Mouse (Mus musculus) limb, embryonic 11.5 days (tissue): ENCODE results near the gene Abl2. TPM values are rescaled to one million over a fixed set of nuclear protein-coding genes. Genes with fewer than 3 reads are reported as not detected.

ENCODE experiments used
- ATAC-seq: fragments of 200-750 bp; cut with Nextera tagmentation; 2 replicates; pipeline ENCODE4 v1.8.0; 2017; ENCODE audit warnings: low read depth; ENCODE audit not compliant: insufficient number of reproducible peaks, low FRiP score, low TSS enrichment
- DNase-seq: peaks from one replicate; pipeline ENCODE4 v3.0.0-alpha.2; 2015; ENCODE audit warnings: low spot score
- H3K27ac ChIP-seq: fragments of 300-500 bp; sonication (generic); replicated peaks from 2 replicates; pipeline ENCODE4 v1.5.1; 2014; ENCODE audit warnings: low read depth, mild to moderate bottlenecking, low read length
- H3K27me3 ChIP-seq: fragments of 300-500 bp; sonication (generic); 2 replicates; pipeline ENCODE4 v1.6.1; 2014; ENCODE audit warnings: mild to moderate bottlenecking, low read length, mixed read lengths; ENCODE audit not compliant: control insufficient read depth, insufficient read depth
- H3K36me3 ChIP-seq: fragments of 300-500 bp; sonication (generic); 2 replicates; pipeline ENCODE4 v1.6.1; 2014; ENCODE audit warnings: mild to moderate bottlenecking, low read length, moderate library complexity, mixed read lengths; ENCODE audit not compliant: control insufficient read depth, insufficient read depth
- H3K4me1 ChIP-seq: fragments of 300-500 bp; sonication (generic); 2 replicates; pipeline ENCODE4 v1.6.1; 2014; ENCODE audit warnings: low read length, mixed read lengths; ENCODE audit not compliant: control insufficient read depth, insufficient read depth
- H3K4me2 ChIP-seq: fragments of 300-500 bp; sonication (generic); 2 replicates; pipeline ENCODE4 v1.6.1; 2014; ENCODE audit warnings: low read depth, mild to moderate bottlenecking, moderate library complexity; ENCODE audit not compliant: severe bottlenecking
- H3K4me3 ChIP-seq: fragments of 300-500 bp; sonication (generic); 2 replicates; pipeline ENCODE4 v1.5.1; 2014; ENCODE audit warnings: low read depth, low read length
- H3K9ac ChIP-seq: fragments of 300-500 bp; sonication (generic); 2 replicates; pipeline ENCODE4 v1.6.1; 2014; ENCODE audit warnings: mild to moderate bottlenecking, low read length
- H3K9me3 ChIP-seq: fragments of 300-500 bp; sonication (generic); 2 replicates; pipeline ENCODE4 v1.6.1; 2016; ENCODE audit warnings: low read length; ENCODE audit not compliant: control insufficient read depth
- WGBS: fragments of 180-500 bp; shearing (Covaris S2); extraction: QIAGEN DNeasy Blood & Tissue Kit; methylation state at CpG from one replicate; pipeline ENCODE4 v1.1.7; 2014; 5-methylcytosine and 5-hydroxymethylcytosine counted together
- polyA plus RNA-seq: library from polyadenylated mRNA; unstranded; fragments of >200 nt; fragmentation: Nextera tagmentation; extraction: Ambion mirVana; gene quantifications from 2 replicates; pipeline ENCODE4 v1.2.1, GENCODE M21; 2014

Gene Abl2
- polyA plus RNA-seq, 1 experiment from 2014 or later: 5.9 TPM

DNA sequence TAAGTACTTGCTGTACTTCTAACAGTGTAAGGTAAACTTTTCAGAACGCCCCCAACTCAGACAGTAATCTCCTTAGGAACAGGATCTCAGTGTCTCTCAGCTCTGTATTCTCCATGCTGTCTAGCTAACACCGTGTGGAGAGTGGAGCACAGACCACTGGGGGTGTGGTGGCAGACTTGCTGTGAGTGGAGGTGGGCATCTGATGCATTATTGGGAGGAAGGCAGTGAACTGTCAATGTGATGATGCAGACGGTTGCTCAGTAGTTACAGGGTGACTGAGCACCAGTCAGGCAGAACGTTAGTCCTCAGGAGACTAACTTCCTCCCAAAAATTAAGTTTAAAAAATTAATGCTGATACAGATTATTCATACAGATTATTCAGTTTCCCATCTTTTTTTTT lies 38.5 kb downstream of the Abl2 start:
- Histone ChIP-seq H3K27ac (no peak overlapping the region), H3K9ac (no peak overlapping the region), H3K4me3 (no peak overlapping the region), H3K4me1 (no peaks in the 10 kb centered on the region), H3K4me2 (no peak overlapping the region), H3K27me3 (no peaks in the 10 kb centered on the region), H3K9me3 (no peaks in the 10 kb centered on the region), H3K36me3 (no peaks in the 10 kb centered on the region)
- DNase-seq (no peak), ATAC-seq (no peak)
- WGBS: 91% methylated on average over 4 of the region's 4 CpGs

DNA sequence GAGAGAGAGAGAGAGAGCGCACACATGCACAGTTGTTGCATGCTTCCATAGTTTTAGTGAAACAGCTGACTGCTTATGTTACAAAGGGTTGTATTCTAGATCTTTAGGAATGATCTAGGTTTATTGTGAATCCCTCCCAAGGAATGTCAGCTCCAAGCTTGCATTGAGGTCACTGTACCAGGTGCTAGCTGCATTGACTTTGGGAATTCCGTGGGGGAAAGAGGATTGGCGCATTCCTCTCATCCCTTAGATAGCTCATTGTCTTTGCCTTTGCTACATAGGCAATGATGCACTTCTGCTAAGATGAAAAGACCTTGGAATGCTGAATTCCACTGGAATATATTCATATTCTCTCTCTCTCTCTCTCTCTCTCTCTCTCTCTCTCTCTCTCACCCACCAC lies 44.0 kb downstream of the Abl2 start:
- 86% methylated on average over 3 of the region's 3 CpGs for WGBS
- H3K27ac ChIP-seq: no peak overlapping the region
- no peaks in the 10 kb centered on the region for H3K36me3 ChIP-seq
- DNase-seq: no peak
- H3K4me1 ChIP-seq: no peaks in the 10 kb centered on the region
- no peaks in the 10 kb centered on the region for H3K9me3 ChIP-seq
- H3K4me2 ChIP-seq: no peak overlapping the region
- H3K27me3 ChIP-seq: no peaks in the 10 kb centered on the region
- ATAC-seq: no peak
- H3K4me3 ChIP-seq: no peak overlapping the region
- H3K9ac ChIP-seq: no peak overlapping the region

DNA sequence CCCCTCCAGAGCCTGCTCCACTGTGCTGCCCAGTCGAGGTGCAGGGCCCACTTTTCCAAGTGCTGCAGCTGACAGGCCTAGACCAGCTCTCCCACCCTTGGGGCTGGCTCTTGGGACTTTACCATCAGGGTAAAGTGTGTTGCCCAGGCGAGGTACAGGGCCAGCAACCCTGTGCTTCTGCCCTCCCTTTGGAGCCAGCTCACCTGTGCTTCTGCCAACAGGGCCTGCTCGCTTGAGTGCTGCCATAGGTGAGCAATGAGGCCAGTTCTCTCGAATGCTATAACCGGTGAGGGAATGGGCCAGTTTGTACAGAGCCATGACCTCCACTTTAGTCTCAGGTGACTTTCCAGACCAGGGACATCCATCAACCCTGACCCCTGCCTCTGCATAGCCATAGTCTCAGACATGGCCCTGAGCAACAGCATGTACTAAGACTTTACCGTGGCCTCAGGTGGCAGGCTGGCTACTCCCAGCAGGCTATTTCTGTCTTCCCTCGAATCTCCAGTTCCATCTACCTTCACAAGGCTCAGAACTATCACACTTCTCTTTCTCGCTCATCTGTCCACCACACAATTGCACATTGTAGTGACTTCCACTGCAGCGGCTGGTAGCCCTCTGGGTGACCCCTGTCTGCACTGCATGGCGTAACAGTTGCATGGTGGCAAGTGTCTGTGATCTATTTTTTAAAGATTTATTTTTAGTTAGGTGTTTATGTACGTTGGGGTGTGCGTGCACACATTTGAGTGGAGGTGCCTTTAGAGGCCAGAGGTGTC lies 46.7 kb downstream of the Abl2 start:
- H3K27me3 ChIP-seq: no peaks in the 10 kb centered on the region
- no peak overlapping the region for H3K4me3 ChIP-seq
- H3K9ac ChIP-seq: no peak overlapping the region
- no peaks in the 10 kb centered on the region for H3K4me1 ChIP-seq
- H3K4me2 ChIP-seq: no peak overlapping the region
- DNase-seq: no peak
- H3K9me3 ChIP-seq: no peaks in the 10 kb centered on the region
- ATAC-seq: no peak
- no peak overlapping the region for H3K27ac ChIP-seq
- 75% methylated on average over 12 of the region's 12 CpGs for WGBS
- H3K36me3 ChIP-seq: no peaks in the 10 kb centered on the region

DNA sequence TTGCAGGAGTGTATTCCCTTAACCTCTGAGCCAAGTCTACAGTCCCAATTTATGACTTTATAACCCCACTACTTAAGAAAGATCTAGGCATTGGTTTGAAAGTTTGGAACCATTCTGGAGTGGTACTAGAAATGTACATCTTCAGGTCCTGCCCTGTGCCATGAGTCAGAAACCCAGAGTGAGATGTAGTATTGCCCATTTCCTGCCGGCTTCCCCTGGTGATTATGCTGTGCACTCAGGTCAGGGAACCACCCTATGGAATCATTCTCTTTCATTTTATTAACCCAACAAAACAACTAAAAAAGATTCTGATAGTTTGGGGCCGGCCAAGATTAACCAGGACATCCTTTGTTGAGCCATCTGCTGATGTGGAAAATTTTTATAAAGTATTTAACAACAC lies 47.4 kb downstream of the Abl2 start:
- H3K9ac ChIP-seq: no peak overlapping the region
- no peaks in the 10 kb centered on the region for H3K4me1 ChIP-seq
- ATAC-seq (no peak), DNase-seq (no peak)
- no peaks in the 10 kb centered on the region for H3K9me3 ChIP-seq
- H3K4me3 ChIP-seq: no peak overlapping the region
- H3K27me3 ChIP-seq: no peaks in the 10 kb centered on the region
- H3K4me2 ChIP-seq: no peak overlapping the region
- no peak overlapping the region for H3K27ac ChIP-seq
- whole genome bisulfite sequencing: 85% methylated on average over 2 of the region's 2 CpGs
- H3K36me3 ChIP-seq: no peaks in the 10 kb centered on the region

DNA sequence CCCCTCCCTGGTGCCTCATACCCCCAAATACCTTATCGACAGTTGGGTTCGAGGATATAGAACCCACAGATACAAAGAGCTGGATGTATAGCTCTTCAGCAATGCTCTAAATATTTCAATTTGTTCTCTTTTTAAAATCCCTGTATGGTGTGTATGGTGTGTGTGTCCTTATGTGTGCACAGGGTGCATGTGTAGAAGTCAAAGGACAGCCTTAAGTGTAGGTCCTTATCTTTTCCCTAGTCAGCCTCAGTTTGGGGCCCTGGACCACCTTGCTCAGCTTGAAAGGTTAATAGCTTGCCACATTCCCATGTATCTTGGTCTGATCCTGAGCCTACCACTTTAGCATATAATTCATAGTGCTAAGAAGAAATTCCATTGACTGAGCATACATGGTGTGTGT lies 49.9 kb downstream of the Abl2 start:
- no peaks in the 10 kb centered on the region for H3K9me3 ChIP-seq
- ATAC-seq (no peak), DNase-seq (no peak)
- no peak overlapping the region for H3K4me2 ChIP-seq
- H3K9ac ChIP-seq: no peak overlapping the region
- no peaks in the 10 kb centered on the region for H3K36me3 ChIP-seq
- H3K27me3 ChIP-seq: no peaks in the 10 kb centered on the region
- H3K4me3 ChIP-seq: no peak overlapping the region
- H3K27ac ChIP-seq: no peak overlapping the region
- no peaks in the 10 kb centered on the region for H3K4me1 ChIP-seq
- WGBS: 95% methylated on average over 2 of the region's 2 CpGs

DNA sequence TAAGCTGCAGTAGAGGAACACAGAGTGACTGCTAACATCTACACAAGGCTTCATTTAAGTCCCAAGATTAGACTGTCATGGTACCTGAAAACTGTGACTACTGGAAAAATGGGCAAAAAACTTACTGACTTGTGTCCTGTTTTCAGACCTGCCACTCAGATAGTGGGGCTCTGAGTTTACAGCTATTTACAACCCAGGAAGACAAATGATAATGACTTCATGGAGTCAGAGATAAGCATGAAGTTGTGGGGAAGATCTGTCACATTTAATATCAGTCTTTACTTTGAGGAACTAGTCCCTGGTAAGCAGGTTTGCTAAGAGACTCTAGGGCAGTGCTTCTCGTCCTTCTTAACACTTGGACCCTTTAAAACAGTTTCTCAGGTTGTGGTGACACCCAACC lies 51.7 kb downstream of the Abl2 start:
- WGBS: 95% methylated on average over 1 of the region's 1 CpGs
- H3K4me1 ChIP-seq: peaks cover 8% of the 10 kb centered on the region
- no peak overlapping the region for H3K27ac ChIP-seq
- no peaks in the 10 kb centered on the region for H3K9me3 ChIP-seq
- H3K4me3 ChIP-seq: no peak overlapping the region
- no peak overlapping the region for H3K9ac ChIP-seq
- H3K36me3 ChIP-seq: no peaks in the 10 kb centered on the region
- no peaks in the 10 kb centered on the region for H3K27me3 ChIP-seq
- no peak overlapping the region for H3K4me2 ChIP-seq
- ATAC-seq: no peak
- no peak for DNase-seq

DNA sequence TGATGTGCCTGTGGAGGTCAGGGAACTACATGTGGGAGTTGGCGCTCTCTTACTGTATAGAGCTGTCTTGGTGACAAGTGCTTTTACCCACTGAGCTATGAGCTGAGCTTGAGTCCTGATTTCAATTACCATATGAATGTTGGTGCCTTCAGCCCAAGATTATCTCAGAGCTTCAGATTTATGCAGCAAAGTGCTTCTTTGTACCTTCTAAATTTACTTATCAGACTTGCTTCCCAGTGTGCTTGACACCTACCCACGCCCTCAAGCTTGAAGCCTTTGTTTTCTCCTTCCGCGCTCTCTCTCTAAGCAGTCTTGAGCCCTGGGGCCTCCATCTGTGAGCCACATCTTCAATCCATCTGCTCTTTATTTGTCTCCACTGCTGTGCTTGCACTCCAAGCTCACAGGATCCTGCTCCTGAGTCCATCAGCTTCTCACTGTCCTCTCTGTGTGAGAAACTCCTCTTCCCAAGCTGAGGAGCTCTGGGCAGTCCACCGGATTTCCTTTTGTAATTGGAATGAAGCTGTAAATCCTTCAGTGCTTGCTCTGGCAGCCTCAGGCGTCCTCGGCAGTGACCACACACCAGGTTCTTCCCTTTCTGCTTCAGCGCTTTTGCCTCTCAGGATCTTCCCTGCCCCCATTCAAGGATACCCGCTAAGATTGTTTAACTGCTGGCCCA lies 55.4 kb downstream of the Abl2 start:
- DNase-seq (peak; percentile 54), ATAC-seq (0 out of 2 replicates have a peak, but pooled peaks have one; percentile 27)
- H3K27ac ChIP-seq: peak overlapping the region; percentile 25; the same call in 1 of the 2 replicates
- H3K27me3 ChIP-seq: no peaks in the 10 kb centered on the region
- H3K4me3 ChIP-seq: no peak overlapping the region
- WGBS: 14% methylated on average over 9 of the region's 9 CpGs
- no peaks in the 10 kb centered on the region for H3K36me3 ChIP-seq
- peaks cover 15% of the 10 kb centered on the region for H3K4me1 ChIP-seq
- H3K9me3 ChIP-seq: no peaks in the 10 kb centered on the region
- 0 out of 2 replicates have a peak overlapping the region, but pooled peaks have one; percentile 28 for H3K9ac ChIP-seq
- no peak overlapping the region for H3K4me2 ChIP-seq

DNA sequence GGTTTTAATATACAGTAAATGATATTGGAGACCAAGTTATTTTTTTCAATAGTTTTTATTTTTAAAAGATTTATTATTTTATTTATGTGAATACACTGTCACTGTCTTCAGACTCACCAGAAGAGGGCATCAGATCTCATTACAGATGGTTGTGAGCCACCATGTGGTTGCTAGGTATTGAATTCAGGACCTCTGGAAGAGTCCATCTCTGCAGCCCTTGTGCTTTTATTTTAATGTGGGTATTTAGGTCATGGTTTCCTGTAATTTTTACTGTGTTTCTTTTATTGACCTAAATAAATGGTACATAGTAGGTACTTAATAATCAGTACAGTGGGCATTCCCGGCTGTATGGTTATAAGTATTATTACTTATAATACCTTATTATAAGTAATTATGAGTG lies 56.1 kb downstream of the Abl2 start:
- no peak overlapping the region for H3K9ac ChIP-seq
- ATAC-seq (no peak), DNase-seq (no peak)
- H3K36me3 ChIP-seq: no peaks in the 10 kb centered on the region
- peaks cover 15% of the 10 kb centered on the region for H3K4me1 ChIP-seq
- H3K27ac ChIP-seq: no peak overlapping the region
- no peak overlapping the region for H3K4me2 ChIP-seq
- no peaks in the 10 kb centered on the region for H3K9me3 ChIP-seq
- H3K4me3 ChIP-seq: no peak overlapping the region
- 84% methylated on average over 1 of the region's 1 CpGs for WGBS
- no peaks in the 10 kb centered on the region for H3K27me3 ChIP-seq
